In the genomic region with DNA sequence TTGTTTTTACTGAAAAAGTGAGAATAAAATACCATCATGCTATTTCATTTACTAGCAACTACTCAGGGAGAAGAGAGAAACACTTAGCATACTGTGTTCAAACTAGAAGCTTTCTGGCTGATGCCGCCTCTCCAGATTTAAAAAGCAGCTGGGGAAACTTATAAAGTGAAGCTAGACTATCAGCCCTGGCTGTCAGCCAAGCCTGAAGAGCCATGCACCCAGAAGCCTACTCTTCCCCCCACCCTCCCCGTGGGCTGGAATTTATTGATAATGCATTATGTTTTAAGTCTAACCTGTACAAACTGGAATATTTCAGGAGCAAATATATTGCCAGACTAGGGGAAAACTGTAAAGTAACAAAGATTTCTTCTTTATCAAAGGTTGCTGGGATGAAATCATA, we compare ENCODE assay signal across 14 mouse cellular contexts. TPM values are rescaled to one million over a fixed set of nuclear protein-coding genes. Genes with fewer than 3 reads are reported as not detected.
DNase-seq lines count a peak whose midpoint lies in the region; ATAC-seq and TF ChIP-seq lines count a peak whose summit lies in the region.
"Had no signal": no experiment of that assay in that cellular context is flagged by ENCODE, and none has a peak within 500 bp of the region (broad histone marks: within the 10 kb centered on the region; RNA-seq: fewer than 3 reads in every experiment).

No protein-coding gene starts in this region.

- no peaks in the 10 kb centered on the region for H3K9me3 ChIP-seq in heart, embryonic 13.5 days
- H3K9me3 ChIP-seq in midbrain, embryonic 16.5 days (replicated peaks; ENCODE audit: control insufficient read depth, low read length, poor library complexity, severe bottlenecking) = no peaks in the 10 kb centered on the region
- H3K9me3 ChIP-seq in midbrain, embryonic 11.5 days (ENCODE audit: control insufficient read depth, low read length) = no peaks in the 10 kb centered on the region
- H3K9me3 ChIP-seq in hindbrain, embryonic 15.5 days = no peaks in the 10 kb centered on the region
- no peaks in the 10 kb centered on the region for H3K9me3 ChIP-seq in limb, embryonic 14.5 days (ENCODE audit: control insufficient read depth, low read length)
- H3K9me3 ChIP-seq: forebrain, embryonic 12.5 days; limb, embryonic 15.5 days; stomach, embryonic 15.5 days had no signal

- WGBS in heart, embryonic 13.5 days = 28% methylated on average over 2 of the region's 2 CpGs
- WGBS in midbrain, embryonic 16.5 days = 54% methylated on average over 2 of the region's 2 CpGs
- 86% methylated on average over 2 of the region's 2 CpGs for WGBS in midbrain, embryonic 11.5 days
- WGBS in hindbrain, embryonic 15.5 days = 51% methylated on average over 2 of the region's 2 CpGs
- WGBS in limb, embryonic 14.5 days = 15% methylated on average over 2 of the region's 2 CpGs

- ATAC-seq in heart, embryonic 13.5 days (ENCODE audit: extremely low read depth, insufficient number of reproducible peaks, low FRiP score, low TSS enrichment) = no peak
- ATAC-seq in midbrain, embryonic 16.5 days = no peak
- no peak for ATAC-seq in midbrain, embryonic 11.5 days (ENCODE audit: low FRiP score)
- no peak for ATAC-seq in hindbrain, embryonic 15.5 days (ENCODE audit: low FRiP score, low read depth)
- no peak for ATAC-seq in limb, embryonic 14.5 days (ENCODE audit: low FRiP score, low read depth)
- ATAC-seq: CD4-positive, CD25-positive, alpha-beta regulatory T cell, adult 4 months had no signal

- no peak for TF ChIP-seq POLR2A in limb, embryonic 14.5 days (IDR thresholded peaks at IDR 0.05; ENCODE audit: borderline replicate concordance, extremely low read depth, insufficient read depth, insufficient read length)

- H3K27me3 ChIP-seq in heart, embryonic 13.5 days (replicated peaks) = no peaks in the 10 kb centered on the region
- H3K27me3 ChIP-seq in midbrain, embryonic 16.5 days (ENCODE audit: control insufficient read depth, insufficient read depth, low read depth, low read length) = no peaks in the 10 kb centered on the region
- H3K27me3 ChIP-seq in midbrain, embryonic 11.5 days (ENCODE audit: control insufficient read depth, insufficient read depth, low read length) = no peaks in the 10 kb centered on the region
- no peaks in the 10 kb centered on the region for H3K27me3 ChIP-seq in hindbrain, embryonic 15.5 days
- no peaks in the 10 kb centered on the region for H3K27me3 ChIP-seq in limb, embryonic 14.5 days (ENCODE audit: control insufficient read depth, insufficient read depth, low read length)
- H3K27me3 ChIP-seq: limb, embryonic 15.5 days; stomach, embryonic 15.5 days had no signal

- no peaks in the 10 kb centered on the region for H3K36me3 ChIP-seq in heart, embryonic 13.5 days
- H3K36me3 ChIP-seq in midbrain, embryonic 16.5 days (ENCODE audit: control insufficient read depth, insufficient read depth, low read length) = no peaks in the 10 kb centered on the region
- no peaks in the 10 kb centered on the region for H3K36me3 ChIP-seq in midbrain, embryonic 11.5 days (ENCODE audit: control insufficient read depth, insufficient read depth, low read length)
- no peaks in the 10 kb centered on the region for H3K36me3 ChIP-seq in hindbrain, embryonic 15.5 days
- no peaks in the 10 kb centered on the region for H3K36me3 ChIP-seq in limb, embryonic 14.5 days (ENCODE audit: control insufficient read depth, insufficient read depth, low read length)
- H3K36me3 ChIP-seq: forebrain, embryonic 12.5 days; limb, embryonic 15.5 days; stomach, embryonic 15.5 days had no signal

- H3K4me2 ChIP-seq in heart, embryonic 13.5 days = peak overlapping the region; percentile 24
- peak overlapping the region; percentile 38 for H3K4me2 ChIP-seq in midbrain, embryonic 16.5 days (ENCODE audit: low read length)
- H3K4me2 ChIP-seq in midbrain, embryonic 11.5 days = no peak overlapping the region
- peak overlapping the region; percentile 26; the same call in 1 of the 2 replicates for H3K4me2 ChIP-seq in hindbrain, embryonic 15.5 days
- no peak overlapping the region for H3K4me2 ChIP-seq in limb, embryonic 14.5 days (replicated peaks; ENCODE audit: low read depth, low read length, severe bottlenecking)
- H3K4me2 ChIP-seq: forebrain, embryonic 12.5 days; limb, embryonic 15.5 days; stomach, embryonic 15.5 days had no signal

- H3K4me3 ChIP-seq in heart, embryonic 13.5 days = no peak overlapping the region
- peak overlapping the region; percentile 24 for H3K4me3 ChIP-seq in midbrain, embryonic 16.5 days (ENCODE audit: low read depth, low read length)
- no peak overlapping the region for H3K4me3 ChIP-seq in midbrain, embryonic 11.5 days (ENCODE audit: low read depth, low read length)
- H3K4me3 ChIP-seq in hindbrain, embryonic 15.5 days = peak overlapping the region; percentile 18; the same call in 1 of the 2 replicates
- H3K4me3 ChIP-seq in limb, embryonic 14.5 days (replicated peaks; ENCODE audit: low read length) = no peak overlapping the region
- H3K4me3 ChIP-seq: forebrain, embryonic 12.5 days; limb, embryonic 15.5 days; stomach, embryonic 15.5 days had no signal

- peaks cover 12% of the 10 kb centered on the region for H3K4me1 ChIP-seq in heart, embryonic 13.5 days
- peaks cover 4% of the 10 kb centered on the region for H3K4me1 ChIP-seq in midbrain, embryonic 16.5 days (ENCODE audit: control insufficient read depth, insufficient read depth, low read length)
- H3K4me1 ChIP-seq in midbrain, embryonic 11.5 days (ENCODE audit: control insufficient read depth, insufficient read depth, low read length) = no peaks in the 10 kb centered on the region
- H3K4me1 ChIP-seq in hindbrain, embryonic 15.5 days (replicated peaks) = 0 out of 2 replicates have a peak, but pooled peaks cover 5% of the 10 kb centered on the region
- H3K4me1 ChIP-seq in limb, embryonic 14.5 days (ENCODE audit: control insufficient read depth, insufficient read depth, low read length) = no peaks in the 10 kb centered on the region
- H3K4me1 ChIP-seq: stomach, embryonic 15.5 days had no signal

- no peak for DNase-seq in heart, postnatal 4 days
- DNase-seq in midbrain, embryonic 11.5 days (ENCODE audit: low spot score, missing footprints) = no peak
- DNase-seq in limb, embryonic 14.5 days (ENCODE audit: low spot score) = peak; percentile 37
- no peak for DNase-seq in adrenal gland, postnatal 14 days
- DNase-seq: kidney, adult 11 months; lung, postnatal 14 days had no signal

- no peak overlapping the region for H3K9ac ChIP-seq in heart, embryonic 13.5 days
- no peak overlapping the region for H3K9ac ChIP-seq in midbrain, embryonic 16.5 days (ENCODE audit: low read depth, low read length)
- no peak overlapping the region for H3K9ac ChIP-seq in midbrain, embryonic 11.5 days (ENCODE audit: low read length)
- no peak overlapping the region for H3K9ac ChIP-seq in hindbrain, embryonic 15.5 days
- no peak overlapping the region for H3K9ac ChIP-seq in limb, embryonic 14.5 days (ENCODE audit: low read depth, low read length, severe bottlenecking)
- H3K9ac ChIP-seq: forebrain, embryonic 12.5 days; limb, embryonic 15.5 days; stomach, embryonic 15.5 days had no signal

- H3K27ac ChIP-seq in heart, embryonic 13.5 days (replicated peaks) = no peak overlapping the region
- H3K27ac ChIP-seq in midbrain, embryonic 16.5 days (ENCODE audit: low read length) = no peak overlapping the region
- H3K27ac ChIP-seq in midbrain, embryonic 11.5 days (ENCODE audit: low read depth, low read length) = no peak overlapping the region
- H3K27ac ChIP-seq in hindbrain, embryonic 15.5 days (replicated peaks) = no peak overlapping the region
- no peak overlapping the region for H3K27ac ChIP-seq in limb, embryonic 14.5 days (replicated peaks; ENCODE audit: low read depth, low read length)
- H3K27ac ChIP-seq: forebrain, embryonic 12.5 days; limb, embryonic 15.5 days; stomach, embryonic 15.5 days had no signal

RNA-seq across cellular contexts. Expression of gene Ndst4, which starts 2.6 kb away (rescaled TPM):
- polyA plus RNA-seq in heart, embryonic 13.5 days (2015; fragmentation: Nextera tagmentation; extraction: Ambion mirVana) = 0.13 and 0.37 TPM in 2 replicates
- under 1 TPM in 1 of 2 experiments, not detected in 1; 0.07 TPM for total RNA-seq in heart, postnatal 4 days (2021)
- 8.1 and 8.4 TPM in 2 replicates for polyA plus RNA-seq in midbrain, embryonic 16.5 days (2015; fragmentation: Nextera tagmentation; extraction: Ambion mirVana)
- polyA plus RNA-seq in midbrain, embryonic 11.5 days (2014; fragmentation: Nextera tagmentation; extraction: Ambion mirVana) = 0.23 and 1.0 TPM in 2 replicates
- 4.0 and 5.4 TPM in 2 replicates for polyA plus RNA-seq in hindbrain, embryonic 15.5 days (2015; fragmentation: Nextera tagmentation; extraction: Ambion mirVana)
- 0.84 and 0.92 TPM in 2 replicates for polyA plus RNA-seq in limb, embryonic 14.5 days (2012; rRNA removed)
- 1.2 and 1.4 TPM in 2 replicates for polyA plus RNA-seq in limb, embryonic 14.5 days (2014; fragmentation: Nextera tagmentation; extraction: Ambion mirVana)
- total RNA-seq in adrenal gland, postnatal 14 days (2021) = not detected in 2 replicates
- total RNA-seq: adrenal gland, adult 18-20 months had no signal
- polyA plus RNA-seq: CD4-positive, CD25-positive, alpha-beta regulatory T cell, adult 4 months had no signal

Comparison
In these comparisons a context has a peak if more than half of its experiments do, and no peak if none do; other contexts are left out.
1. H3K4me2 ChIP-seq: peak in heart, embryonic 13.5 days (single experiment), midbrain, embryonic 16.5 days (single experiment) and hindbrain, embryonic 15.5 days (single experiment); none in midbrain, embryonic 11.5 days (single experiment) and limb, embryonic 14.5 days (single experiment).
2. H3K4me3 ChIP-seq: peak in midbrain, embryonic 16.5 days (single experiment) and hindbrain, embryonic 15.5 days (single experiment); none in heart, embryonic 13.5 days (single experiment), midbrain, embryonic 11.5 days (single experiment) and limb, embryonic 14.5 days (single experiment).